Mouse (Mus musculus) spleen, postnatal 4 days (tissue): ENCODE measurements around the gene Thap3.
"Not testable (repeated sequence)": the region's sequence is repeated elsewhere in the genome, so short reads cannot be mapped to it uniquely, and the experiment has no call there.

Experiments used
- DNase-seq, 2 experiments: peaks; one replicate each; pipeline ENCODE4 v3.0.0; 2022; ENCODE audit warnings: low spot score in 2 of 2

The Thap3 gene

DNA sequence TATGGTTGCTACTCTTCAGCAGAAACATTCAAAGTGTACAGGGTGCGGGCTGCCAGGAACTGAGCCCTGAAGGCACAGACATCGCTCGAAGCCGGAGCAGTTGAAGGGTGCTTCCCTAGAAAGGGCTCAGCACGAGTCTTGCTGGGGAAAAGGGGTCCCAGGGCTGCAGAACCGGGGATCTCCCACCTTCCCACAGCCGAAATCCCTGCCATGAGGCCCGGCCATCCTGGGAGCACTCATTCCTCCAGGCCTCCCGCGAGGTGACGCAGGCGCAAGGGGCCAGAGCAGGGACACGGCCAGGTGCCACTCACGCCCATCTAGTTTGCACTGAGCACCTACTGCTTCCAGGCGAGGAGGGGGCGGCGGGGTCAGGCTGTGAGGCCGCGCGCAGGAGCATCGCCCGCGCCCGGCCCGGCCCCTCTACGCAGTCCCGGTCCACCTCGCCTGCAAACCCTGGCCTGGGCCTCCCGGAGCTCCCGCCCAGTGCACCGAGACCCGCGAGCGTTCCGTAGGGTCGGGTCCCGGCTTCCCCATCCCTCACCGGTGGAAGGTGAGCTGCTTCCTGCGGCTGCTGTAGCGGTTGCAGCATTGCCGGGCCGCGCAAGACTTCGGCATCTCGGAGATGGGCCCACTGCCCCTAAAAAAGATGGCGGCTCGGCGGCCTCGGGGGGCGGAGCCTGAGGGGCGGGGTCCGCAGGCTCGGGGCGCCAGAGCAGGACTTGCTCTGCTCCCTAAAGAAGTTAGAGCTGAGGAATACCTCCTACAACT, at the start of gene Thap3:
TSS of gene Thap3 (minus strand) at position 656 of the 768 bp plus-strand sequence.
- peak; percentile 73 to 89 for DNase-seq

- no peak for DNase-seq
Measured at GRCm38 (mm10) chr4:152038225-152038984, 49.6 kb upstream of the Thap3 start, which contains the start of gene Tas1r1. TSS of gene Tas1r1 (minus strand) at chr4:152038568.

DNA sequence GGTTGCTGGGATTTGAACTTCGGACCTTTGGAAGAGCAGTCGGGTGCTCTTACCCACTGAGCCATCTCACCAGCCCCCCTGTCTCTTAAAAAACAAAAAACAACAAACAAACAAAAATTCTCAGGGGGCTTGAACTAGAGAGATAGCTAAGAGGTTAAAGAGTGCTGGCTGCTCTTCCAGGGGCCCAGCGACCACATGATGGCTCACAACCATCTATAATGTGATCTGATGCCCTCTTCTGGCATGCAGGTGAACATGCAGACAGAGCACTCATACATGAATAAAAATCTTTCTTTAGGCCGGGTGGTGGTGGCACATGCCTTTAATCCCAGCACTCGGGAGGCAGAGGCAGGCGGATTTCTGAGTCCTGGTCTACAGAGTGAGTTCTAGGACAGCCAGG, 47.7 kb upstream of the Thap3 start:
- DNase-seq: not testable (repeated sequence)

DNA sequence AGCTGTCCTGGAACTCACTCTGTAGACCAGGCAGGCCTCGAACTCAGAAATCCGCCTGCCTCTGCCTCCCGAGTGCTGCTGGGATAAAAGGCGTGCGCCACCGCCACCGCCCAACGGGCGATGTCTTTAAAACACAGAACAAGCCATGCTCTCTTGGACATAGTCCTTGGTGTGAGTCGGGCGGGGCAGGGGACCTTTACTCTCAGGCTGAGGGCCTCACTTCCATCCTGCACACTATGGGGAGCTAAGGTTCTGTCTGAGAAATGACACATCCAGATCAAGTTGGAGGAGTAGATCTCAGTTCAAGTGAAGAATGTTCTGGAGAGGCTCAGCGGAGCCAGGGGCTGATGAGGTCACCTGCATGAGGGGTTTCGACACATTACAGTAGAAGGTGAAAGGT, 44.1 kb upstream of the Thap3 start:
- DNase-seq: no peak

GRCm38 (mm10) chr4:152029997-152030396, 41.2 kb upstream of the Thap3 start:
- DNase-seq: no peak

DNA sequence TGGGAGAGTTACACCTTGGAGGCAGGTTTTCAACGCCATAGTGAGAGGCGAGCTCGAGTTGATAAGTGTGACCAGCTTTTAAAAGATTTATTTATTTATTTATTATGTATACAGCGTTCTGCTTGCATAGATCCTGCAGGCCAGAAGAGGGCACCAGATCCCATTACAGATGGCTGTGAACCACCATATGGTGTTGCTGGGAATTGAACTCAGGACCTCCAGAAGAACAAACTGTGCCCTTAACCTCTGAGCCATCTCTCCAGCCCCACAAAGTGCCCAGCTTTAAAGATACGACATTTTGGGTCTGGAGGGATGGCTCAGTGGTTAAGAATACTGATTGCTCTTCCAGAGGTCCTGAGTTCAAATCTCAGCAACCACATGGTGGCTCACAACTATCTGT, 40.3 kb upstream of the Thap3 start:
- DNase-seq: no peak

- DNase-seq: no peak
Measured at GRCm38 (mm10) chr4:152028456-152028855, 39.7 kb upstream of the Thap3 start.

DNA sequence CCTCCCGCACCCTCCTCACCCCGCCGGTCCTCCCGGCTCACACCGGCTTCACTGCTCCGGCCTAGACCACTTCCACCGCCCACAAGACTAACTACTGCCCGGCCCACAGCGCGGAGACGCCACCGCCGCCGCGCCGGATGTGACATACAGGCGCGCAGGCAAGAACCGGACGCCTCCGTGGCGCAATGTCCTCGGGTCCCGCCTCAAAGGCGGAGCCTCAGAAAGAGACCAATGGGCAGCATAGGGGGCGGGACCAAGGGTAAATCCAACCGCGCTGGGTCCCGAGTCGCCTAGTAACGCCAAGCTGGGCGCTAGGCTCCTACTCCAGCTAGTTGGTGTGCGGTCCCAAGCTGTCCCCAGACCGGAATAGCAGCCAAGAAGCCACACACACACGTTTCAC, 38.7 kb upstream of the Thap3 start, which contains the start of gene Zbtb48:
TSS of gene Zbtb48 (minus strand) at position 148 of the 400 bp plus-strand sequence.
- DNase-seq: peak; percentile 95 to 96

GRCm38 (mm10) chr4:152026751-152027508, 38.1 kb upstream of the Thap3 start:
- DNase-seq: no peak

DNA sequence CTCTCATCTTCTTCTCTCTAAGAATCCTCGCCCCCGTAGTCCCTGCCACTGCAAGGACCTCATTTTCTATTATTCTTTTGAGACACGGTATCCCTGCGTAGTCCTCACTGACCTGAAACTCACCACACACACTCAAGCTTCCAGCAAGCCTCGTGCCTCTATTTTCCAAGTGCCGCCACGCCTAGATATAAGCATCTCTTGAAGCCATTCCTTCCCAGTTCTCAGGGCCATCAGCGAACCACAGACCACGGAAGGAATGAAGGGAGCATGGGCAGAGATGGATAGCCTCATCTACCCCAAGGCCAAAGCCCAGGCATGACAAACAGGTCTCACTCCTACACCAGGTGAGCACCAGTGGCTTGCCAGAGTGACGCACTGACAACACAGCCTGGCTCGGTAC, 35.7 kb upstream of the Thap3 start:
- DNase-seq: no peak

GRCm38 (mm10) chr4:152022506-152022905, 33.7 kb upstream of the Thap3 start:
- no peak for DNase-seq

DNA sequence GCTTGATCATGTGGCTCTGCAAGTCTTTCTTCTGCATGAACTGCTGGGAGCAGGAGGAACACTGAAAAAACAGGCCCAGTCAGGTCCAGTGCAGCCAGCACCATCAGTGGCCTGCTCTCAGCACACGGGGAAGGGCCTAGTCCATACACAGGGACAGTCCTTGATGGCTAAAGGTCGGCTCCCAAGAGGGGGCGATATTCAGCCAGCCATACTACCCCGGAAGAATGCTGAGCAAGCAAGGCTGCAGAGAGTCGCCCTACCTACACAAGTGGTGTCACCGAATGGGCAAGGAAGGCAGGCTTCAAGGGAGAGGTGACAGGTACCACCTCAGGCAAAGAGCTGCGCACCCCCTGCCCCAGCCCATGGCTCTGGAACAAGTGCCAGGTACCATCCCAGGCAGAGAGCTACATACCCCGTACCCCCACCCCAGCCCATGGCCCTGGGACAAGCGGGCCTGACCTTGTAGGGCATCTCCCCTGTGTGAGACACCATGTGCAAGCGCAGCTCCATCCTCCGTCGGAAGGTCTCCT, 32.8 kb upstream of the Thap3 start:
- no peak for DNase-seq

GRCm38 (mm10) chr4:152020024-152020423, 31.2 kb upstream of the Thap3 start:
- no peak for DNase-seq

GRCm38 (mm10) chr4:152019073-152019472, 30.3 kb upstream of the Thap3 start:
- DNase-seq: no peak

- no peak for DNase-seq
Measured at GRCm38 (mm10) chr4:152013036-152013813, 24.4 kb upstream of the Thap3 start.

DNA sequence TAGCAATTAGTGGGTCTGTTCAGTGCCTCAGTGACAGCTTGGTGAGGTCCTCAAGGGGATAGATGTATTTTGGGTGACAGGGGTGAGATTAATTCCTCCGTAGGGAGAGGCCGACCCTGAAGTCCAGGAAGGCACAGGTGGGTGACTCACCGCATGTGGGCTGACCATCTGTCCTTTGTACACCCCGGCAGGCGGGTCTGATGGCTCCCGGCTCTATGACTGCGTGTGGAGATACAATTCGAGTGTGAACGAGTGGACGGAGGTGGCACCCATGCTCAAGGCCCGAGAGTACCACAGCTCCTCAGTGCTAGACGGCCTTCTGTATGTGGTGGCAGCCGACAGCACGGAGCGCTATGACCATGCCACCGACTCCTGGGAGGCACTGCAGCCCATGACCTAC, 23.3 kb upstream of the Thap3 start:
- no peak for DNase-seq

DNA sequence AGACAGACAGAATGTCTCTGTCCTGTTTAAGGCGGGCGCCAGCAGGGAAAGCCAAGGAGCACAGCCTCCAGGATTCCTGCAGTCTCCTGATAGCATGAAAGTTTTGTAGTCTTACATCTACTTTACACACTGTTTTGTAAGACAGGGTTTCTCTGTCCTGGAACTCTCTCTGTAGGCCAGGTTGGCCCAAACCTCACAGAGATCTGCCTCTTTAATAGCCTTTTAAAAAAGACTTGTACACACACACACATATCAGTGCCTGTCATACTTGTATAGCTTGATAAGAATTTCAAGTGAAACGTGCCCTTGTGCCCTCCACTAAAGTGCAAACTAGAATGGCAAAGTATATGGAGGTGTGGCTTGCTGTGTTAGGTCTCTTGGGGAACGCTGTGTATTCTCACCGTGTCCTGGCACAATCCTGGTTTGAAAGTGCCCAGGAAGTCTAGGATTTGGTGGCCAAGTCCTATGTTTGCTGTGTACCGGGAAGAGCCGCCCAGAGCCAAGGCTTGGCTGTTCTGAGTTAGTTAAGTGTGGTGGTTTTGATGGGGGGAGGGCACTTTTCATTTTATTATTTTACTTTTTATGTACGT, 22.5 kb upstream of the Thap3 start:
- no peak for DNase-seq

DNA sequence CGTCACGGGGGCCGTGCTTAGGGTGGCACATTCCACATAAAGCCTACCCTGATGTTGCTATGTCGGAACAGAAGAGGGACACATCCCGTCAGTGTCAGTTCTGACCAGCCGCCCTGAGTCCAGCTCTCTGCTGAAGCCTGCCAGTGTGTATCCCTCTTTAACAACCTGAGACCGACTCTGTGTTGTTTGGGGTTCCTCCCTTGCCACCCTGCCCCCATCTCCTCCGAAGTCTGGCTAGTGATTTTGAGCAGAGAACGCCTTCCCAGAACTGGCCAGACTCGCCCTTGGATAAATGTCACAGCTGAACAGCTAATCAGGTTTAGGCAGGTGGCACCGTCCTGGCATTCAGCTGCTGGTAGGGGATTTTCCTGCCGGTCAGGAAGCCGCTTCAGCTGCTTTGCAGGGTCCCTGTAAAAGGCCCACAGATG, 21.9 kb upstream of the Thap3 start:
- DNase-seq: peak in 1 of 2 experiments; percentile 70

GRCm38 (mm10) chr4:152010091-152010706, 21.4 kb upstream of the Thap3 start:
- peak; percentile 63 to 70 for DNase-seq
